Mouse (Mus musculus) lung, postnatal 25 days (tissue): Measurements from ENCODE around the gene Atad1.
"Not testable (repeated sequence)": the region's sequence is repeated elsewhere in the genome, so short reads cannot be mapped to it uniquely, and the experiment has no call there.

Experiments
- DNase-seq: peaks from one replicate; pipeline ENCODE4 v3.0.0; 2022; ENCODE audit warnings: low spot score

The Atad1 gene

DNA sequence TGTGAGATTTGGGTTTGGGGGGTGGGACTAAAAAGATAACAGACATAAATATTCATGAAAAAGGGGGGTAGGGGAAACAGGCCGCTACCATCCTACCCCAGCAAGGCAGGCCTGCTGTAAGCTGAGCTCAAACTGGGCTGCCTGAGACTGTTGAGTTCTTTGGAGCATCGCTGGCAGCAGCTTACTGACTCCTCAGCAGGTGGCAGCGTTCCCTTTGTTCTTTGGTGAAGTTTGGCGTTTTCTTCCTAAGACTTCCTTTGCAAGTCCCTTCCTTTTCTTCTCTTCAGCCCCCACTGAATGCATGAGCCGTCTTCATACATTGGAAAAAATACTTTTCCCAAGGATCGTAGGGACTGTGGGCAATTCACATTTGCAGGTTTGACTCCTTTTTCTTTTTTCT, 9.8 kb upstream of the Atad1 start:
- no peak for DNase-seq

DNA sequence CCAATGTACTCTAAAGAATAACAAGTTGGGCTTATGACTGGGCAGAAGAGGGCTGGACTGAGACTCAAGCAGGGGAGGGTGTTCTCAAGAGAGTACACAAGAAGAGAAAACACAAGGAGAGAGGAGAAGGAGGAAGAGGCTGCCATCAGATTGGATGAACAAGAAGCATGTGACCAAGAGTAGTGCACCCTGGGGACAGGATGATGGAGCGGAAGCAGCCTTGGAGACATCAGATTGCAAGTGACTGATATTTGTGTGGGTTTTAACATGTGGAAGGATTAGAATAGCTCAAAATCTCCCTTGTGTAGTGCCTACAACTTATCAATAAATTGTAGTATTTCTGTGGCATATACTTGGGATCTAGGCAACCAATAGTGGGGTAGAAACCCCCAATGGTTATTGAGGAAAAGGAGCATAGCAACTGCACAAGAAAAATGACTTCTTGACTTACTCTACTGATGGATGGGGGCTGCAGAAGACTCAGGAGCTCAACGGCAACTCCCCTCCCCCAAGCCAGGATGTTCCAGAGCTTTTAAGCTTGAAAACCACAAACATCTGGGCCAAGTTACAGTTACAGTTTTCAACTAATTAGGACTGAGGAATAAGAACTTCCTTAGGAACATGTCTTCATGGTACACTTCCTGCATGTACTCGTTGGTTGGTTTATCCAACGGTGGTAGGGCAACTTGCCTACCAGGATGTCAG, 1.2 kb upstream of the Atad1 start:
- DNase-seq: no peak

DNA sequence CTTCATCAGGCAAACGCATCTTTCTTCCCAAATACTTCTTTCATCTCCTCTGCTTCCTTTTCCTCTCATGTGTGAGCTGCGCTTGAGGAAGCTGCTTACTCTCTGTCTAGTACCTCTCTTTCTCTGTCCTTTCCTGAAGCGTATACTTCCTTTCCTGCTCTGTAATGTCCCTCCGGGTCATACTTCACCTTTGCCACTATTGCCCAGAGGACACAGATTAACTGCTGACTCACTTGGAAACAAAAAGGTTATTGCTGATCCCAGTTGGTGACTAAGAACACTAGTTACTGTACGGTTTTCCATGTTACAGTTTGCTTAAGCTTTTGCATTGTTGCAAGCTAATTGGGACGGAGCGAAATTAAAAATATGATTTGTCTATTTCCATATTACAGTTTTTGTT, 1.7 kb downstream of the Atad1 start:
- DNase-seq: no peak

DNA sequence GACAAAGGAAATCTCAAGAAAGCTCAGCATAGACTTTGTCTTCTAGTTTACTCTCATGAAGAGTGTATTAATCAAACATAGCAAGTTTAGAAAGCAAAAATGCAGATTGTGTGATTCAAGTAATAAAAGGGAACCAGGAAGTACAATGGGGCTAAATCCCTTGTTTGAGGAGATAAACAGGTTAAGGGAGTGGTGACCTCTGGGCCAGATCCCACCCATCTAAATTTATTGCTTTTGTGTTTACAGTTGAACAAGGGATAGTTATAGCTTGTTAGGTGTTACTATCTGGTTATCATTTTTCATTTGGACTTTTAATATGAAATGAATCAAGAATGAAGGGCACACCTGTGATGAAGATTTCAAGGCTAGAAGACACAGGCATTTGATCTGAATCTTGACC, 6.7 kb downstream of the Atad1 start:
- DNase-seq: no peak

DNA sequence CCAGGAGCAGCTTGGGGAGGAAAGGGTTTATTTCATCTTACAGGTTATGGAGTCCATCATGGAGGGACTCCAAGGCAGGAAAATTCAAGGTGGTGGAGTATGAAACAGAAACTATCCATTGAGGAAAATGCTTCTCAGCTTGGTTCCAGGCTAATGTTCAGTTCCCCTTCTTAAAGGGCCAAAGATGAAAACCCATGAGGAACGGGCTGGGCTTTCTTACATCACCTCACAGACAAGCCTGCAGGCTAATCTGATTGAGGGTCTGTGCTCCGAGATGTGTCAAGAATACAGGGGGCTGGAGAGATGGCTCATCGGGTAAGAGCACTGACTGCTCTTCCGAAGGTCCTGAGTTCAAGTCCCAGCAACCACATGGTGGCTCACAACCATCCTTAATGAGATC, 9.8 kb downstream of the Atad1 start:
- DNase-seq: no peak

DNA sequence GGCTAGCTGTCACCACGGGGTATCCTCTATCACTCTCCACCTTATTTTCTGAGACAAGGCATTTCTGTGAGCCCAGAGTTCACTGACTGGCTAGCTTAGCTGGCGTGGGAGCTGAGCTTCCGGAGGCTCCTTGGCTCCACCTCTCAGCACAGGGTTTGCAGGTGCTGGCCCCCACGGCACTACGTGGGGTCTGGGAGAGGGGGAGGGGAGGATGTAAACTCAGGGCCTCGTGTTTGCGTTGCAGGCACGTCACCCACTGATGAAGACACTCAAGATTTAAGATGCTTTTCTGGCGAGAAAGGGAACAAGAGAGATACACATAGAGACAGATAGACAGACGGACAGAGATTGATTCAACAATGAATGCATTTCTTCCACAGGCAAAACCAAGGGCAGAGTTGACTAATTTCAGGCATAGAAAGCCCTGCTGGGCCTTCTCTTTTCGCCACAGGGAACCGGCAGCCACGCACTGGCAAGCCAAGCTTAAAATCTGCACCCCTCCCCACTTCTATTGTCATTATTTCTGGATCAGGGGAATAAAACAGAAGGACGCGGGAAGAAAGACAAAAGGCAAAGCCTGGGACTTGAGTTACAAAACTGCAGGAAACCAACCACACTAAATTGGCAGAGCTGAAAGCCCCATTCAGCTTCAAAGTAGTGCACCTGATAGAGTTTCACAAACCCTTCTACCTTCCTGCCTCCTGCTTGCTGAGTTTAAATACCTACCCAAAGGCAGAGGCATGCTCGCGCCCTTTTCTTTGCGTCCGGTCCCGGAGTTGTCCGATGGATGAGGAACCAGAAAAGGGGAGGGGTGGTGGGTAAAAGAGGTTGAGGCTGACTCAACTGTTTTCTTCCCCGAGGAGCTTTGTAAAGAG, 12.9 kb downstream of the Atad1 start:
- no peak for DNase-seq

DNA sequence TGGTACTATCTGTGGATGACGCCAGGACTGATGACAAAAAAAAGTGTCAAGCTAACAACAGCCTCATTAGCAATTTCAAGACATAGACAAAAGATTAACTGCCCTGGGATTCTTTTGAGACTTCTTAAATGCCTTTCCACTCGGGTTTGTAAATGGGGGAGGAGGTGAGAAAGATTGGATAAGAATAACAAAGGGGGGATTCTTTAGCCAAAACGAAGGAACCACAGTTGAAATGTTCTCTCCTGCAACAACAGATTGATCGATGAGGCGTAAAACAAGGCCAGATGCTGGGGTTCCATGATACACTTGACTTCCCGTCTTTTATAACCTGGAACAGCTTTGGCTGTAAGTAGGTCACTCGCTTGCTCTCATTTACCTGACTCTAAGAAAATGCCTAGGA, 15.8 kb downstream of the Atad1 start:
- DNase-seq: no peak

DNA sequence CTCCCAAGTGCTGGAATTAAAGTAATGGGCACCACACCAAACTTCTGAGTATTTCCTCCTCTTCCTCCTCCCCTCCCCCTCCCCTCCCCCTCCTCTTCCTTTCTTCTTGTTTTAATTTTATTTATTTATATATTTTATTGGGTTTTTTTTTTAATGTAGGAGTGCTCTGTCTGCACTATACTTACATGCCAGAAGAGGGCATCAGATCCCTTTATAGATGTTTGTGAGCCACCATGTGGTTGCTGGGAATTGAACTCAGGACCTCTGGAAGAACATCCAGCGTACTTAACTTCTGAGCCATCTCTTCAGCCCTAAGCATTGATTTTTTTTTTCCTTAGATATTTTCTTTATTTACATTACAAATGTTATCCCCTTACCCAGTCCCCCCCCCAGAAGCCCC, 19.3 kb downstream of the Atad1 start:
- DNase-seq: no peak

DNA sequence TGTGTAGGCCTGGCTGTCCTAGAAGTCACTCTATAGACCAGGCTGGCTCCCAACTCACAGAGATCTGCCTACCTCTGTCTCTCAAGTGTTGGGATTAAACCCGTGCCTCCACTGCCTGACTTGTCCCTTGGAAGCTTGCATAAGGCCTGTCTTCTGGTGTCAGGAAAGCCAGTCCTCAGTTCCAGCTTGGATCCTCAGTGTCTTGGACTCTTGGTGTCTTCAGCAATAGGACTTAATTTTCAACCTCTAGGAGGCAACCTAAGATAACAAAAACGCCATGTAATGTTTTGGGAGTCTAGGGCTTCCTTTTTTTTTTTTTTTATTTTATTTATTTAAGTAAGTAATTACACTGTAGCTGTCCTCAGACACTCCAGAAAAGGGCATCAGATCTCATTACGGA, 22.0 kb downstream of the Atad1 start:
- no peak for DNase-seq

DNA sequence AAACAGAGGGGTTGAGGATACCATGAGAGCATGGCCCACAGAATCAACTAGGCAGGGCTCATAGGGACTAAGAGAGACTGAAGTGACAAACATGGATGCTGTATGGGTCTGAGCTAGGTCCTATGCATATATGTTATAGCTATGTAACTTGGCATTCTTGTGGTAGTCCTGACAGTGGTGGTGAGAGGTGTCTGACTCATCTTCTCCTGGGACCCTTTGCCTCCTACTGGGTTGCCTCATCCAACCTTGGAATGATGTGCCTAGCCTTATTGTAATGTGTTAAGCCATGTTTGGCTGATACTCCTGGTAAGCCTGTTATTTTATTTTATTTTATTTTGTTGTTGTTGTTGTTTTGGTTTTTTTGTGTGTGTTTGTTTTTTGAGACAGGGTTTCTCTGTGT, 23.9 kb downstream of the Atad1 start:
- DNase-seq: no peak

DNA sequence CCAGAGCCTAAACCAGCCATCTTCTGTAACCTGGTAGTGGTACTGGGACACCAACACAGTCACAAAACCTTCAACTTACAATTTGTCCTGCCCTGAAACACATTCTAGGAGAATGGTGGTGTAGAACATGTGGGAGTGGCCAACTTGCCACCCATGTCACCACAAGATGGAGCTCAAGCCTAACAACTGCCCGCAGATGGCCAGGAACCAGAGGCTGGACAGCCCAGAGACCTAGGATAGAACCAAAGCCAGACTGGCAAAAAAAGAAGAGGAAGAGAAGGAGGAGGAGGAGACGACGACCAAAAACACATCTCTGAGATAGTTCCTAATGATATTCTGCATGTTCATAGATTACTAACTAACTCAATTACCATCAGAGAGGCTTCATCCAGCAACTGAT, 24.4 kb downstream of the Atad1 start:
- peak; percentile 78 for DNase-seq

DNA sequence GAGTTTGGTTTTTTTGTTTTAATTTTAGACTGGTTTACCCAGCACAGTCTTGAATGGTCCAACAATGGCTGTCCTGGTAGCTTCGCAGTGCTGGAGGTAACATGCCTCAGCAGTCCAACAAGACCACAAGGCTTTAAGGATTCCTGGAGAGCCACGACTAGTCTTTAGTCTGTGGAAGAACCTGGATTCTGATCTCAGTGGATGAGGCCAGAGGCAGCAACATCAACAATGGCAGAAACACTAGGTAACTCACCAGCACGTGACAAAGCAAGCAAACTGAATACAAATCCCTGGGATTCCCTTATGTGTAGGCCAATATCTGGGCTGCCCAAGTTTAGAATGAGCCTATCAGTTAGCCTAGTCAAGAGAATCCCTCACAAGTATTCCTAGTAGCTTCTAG, 26.1 kb downstream of the Atad1 start:
- no peak for DNase-seq

DNA sequence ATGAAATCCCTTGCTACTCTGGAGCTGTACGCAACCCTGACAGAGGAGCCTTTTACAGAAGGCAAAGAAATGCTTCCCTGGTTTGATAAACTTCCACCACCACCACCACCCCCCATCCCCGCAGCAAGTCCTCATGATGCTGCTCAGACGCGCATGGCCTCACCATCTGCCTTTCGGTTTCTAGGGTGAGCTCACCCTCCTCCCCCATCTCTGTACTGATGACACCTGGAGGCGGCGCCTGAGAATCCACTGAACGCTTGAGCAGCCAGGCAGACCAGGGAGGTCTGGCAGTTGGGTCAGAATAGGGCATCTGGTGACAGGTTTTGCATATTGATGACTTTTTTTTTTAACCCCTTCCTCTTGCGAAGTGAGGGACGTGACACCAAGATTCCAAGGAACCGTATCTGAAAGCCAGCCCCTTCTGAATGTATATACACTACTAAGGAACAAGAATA, 27.0 kb downstream of the Atad1 start:
- peak; percentile 79 for DNase-seq

DNA sequence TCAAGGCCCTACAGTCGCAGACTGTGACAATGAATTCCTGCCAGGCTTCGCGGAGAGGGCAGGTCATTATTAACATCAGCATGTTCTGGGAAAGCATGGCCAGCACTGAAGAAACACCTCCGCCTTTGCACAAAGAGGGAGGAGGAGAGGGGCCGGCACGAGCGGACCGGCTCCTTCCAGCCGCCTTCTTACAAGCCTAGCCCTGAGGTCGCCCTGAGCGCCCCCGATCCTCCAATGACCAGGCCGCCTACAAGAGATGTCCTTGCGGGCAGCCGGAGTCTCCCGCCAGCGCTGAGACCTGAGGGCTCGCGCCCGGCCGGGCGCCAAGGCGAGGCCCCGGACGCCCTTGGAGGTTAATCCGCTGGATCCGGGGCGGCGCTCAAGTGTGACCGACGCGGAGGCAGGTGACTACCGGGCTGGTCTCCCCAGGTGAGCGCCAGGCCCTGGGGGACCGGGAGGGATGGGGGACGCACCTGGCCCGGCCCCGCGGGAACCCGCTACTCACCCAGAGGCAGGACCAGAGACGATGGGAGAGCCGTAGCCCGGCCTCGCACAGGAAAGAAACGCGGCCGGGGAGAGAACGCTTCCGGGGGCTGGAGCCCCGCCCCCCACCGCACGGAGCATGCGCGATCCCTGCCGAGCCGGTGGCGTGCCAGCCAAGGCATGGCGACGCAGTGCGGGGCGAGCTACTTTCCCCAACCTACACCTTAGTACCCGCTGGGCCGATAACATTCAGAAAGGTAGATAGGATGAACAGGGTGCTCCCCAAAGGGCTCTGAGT, 27.6 kb downstream of the Atad1 start:
- DNase-seq: peak; percentile 90

DNA sequence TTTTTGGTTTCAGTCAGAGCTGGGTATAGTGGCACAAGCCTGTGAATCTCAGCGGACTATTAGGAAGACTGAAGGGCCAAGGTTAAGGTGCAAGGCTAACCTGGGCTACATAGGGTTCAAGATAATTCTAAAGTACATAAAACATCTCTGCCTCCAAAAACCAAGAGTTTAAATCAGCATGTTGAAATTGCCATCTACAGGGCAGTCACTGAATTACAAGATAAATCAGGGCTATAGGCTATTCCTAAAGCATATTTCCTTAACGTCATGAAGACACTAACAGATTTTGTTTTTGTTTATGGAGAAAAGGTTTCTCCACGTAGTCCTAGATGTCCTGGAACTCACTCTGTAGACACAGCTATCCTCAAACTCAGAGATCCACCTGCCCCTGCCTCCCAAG, 29.3 kb downstream of the Atad1 start:
- no peak for DNase-seq

DNA sequence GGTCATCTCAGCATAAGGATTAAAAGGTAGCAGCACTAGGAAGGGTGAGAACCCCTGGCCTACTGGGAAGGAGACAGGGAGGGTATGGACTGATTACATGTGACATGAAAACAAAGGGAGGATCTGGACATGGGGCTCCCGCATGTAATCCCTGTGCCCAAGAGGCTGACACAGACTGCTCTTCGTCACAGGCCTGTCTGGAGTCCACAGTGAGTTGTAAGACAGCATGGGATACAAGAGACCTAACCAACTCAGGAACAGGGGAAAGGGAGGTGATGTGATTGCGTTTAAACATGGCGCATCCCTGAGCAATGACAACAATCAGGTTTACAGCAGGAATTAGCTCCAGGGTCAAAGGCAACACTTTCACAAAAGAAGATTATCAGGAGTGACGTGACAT, 30.6 kb downstream of the Atad1 start:
- no peak for DNase-seq

DNA sequence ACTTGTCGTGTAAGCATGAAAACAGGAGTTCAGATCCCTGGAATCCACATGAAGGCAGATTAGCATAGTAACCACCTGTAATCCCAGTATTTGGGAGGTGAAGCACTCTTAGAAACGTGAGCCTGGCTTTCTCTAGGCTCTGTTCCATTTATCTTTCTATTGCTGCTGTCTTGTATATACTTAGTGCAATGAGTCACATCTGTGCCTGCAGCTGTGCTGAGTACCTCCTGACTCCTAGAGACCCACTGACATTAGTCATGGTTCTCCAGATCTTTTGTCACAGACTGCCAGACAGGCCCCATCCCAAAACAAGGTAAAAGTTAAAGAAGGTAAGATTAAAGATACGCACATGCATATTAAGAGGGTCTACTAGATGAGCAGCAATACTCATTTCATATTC, 37.4 kb downstream of the Atad1 start:
- no peak for DNase-seq

DNA sequence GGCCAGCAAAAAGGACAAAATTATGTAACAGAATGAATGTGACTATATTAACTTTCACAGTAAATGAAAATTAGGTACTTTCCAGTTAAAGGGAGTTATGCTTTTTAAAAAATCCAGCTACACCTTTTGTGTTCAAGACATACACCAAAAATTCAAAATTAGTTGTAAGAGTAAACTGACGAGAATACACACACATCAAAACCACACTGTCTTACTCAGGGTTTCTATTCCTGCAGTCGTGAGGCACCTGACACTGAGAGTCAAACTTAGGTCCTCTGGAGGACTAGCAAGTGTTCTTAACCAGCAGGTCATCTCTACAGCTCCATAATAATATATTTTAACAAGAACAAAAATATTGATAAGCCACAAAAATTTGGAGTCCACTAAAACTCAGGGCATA, 42.9 kb downstream of the Atad1 start:
- no peak for DNase-seq

DNA sequence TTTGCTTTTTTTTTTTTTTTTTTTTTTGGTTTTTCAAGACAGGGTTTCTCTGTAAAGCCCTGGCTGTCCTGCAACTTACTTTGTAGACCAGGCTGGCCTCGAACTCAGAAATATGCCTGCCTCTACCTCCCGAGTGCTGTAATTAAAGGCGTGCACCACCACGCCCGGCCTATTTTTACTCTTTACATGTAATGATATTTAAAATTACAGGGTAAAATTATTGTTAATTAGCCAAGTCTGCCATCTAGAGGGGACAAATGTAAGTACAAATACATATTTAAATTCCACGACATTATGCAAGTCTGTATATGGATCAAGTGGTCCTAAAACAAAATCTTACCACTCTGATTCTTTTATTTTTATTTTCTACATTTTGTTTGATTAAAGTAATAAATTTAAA, 49.9 kb downstream of the Atad1 start:
- peak; percentile 23 for DNase-seq

DNA sequence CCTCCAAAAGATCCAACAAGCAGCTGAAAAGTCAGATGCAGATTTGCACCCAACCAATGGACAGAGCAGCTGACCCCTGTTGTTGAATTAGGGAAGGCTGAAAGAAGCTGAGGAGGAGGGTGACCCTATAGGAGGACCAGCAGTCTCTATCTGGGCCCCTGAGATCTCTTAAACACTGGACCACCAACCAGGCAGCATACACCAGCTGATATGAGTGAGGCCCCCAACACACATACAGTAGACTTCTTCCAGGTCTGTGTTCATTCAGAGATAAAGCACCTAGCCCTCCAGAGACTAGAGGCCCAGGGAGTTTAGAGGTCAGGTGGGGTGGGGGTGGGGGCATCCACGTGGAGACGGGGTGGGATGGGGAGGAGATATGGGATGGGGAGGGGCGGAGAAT, 51.4 kb downstream of the Atad1 start:
- DNase-seq: not testable (repeated sequence)

DNA sequence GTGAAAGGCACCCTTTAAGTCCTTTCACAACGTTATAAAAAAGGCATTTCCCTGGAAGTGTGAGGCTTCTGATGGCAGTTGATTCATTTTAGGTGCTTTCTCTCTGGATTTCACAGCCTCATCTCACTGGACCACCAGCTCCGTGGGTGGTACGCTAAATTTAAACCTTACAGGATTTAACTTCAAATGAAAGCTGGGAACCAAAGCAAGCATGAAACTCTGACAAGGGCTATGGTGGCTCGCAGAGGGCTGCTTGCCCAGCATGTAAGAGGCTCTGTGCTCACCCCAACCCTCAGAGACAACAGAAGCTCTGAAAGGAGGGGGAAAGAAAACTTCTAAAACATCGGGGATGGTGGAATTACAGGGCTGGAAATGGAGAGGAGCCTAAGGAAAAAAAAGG, 51.9 kb downstream of the Atad1 start:
- no peak for DNase-seq

DNA sequence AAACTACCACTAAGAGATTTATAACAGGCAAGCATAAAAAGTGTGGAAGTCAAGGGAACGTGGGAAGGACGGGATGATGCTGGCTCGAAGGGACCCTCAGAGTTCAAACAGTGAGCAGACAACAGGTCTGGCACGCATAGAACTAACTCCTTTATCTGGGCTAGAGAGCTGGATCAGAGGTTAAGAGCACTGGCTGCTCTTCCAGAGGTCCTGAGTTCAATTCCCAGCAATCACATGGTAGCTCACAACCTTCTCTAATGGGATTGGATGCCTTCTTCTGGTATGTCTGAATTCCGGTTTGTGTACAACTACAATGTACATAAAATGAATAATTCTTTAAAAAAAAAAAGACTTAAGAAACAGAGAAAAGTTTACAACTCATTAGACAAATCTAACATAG, 56.5 kb downstream of the Atad1 start:
- no peak for DNase-seq

DNA sequence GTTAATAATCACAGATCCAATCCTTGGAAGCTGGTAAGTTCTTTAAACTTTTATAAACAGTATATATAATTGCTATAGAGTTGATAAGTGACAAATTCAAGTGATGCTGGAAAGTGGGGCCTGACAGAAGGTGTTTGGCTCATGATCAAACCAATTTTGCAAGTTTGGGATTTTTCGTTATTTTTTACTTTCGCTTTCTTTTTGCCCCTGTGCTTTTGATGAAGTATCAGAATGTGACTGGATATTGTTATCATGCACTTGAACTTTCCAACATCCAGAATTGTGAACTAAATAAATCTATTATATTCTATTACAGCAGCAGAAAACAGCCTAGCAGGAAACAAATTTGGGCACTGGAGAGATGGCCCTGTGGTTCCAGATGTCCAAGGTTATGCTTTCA, 58.7 kb downstream of the Atad1 start:
- DNase-seq: no peak
